Mouse (Mus musculus): ENCODE results near the gene Pnrc1. TPM values are rescaled to one million over a fixed set of nuclear protein-coding genes. Genes with fewer than 3 reads are reported as not detected.
"Not testable (repeated sequence)": the region's sequence is repeated elsewhere in the genome, so short reads cannot be mapped to it uniquely, and the experiment has no call there.

Gene Pnrc1
- total and polyA plus RNA-seq, 3 experiments: 39.8 to 170 (median 151) TPM

DNA sequence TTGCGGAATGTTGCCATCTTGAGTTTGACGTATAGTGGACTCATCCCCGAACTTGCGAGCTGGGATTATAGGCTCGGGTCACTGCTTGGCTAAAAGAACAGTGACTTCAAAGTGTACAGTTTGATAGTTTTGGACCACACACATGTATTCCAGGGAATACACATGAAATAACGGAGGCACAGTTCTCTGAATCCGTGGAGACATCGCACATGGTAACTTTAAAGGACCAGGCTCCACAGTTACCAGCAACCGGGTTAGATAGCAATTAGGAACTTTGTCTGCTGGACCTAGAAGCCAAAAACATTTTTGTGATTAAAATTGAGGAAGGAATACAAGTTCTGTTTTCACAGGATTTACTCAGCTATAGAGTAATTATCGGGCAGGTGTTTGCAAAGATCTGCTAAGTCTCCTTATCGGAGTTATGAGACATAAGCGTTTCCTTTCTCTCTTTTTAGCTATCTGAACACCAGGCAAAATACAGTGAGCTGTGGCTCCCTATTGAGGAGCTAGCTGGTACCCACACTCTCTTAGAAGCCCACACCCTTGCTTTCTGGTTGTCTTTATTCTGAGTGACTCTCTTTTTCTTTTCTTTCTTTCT is 21.0 kb upstream of the Pnrc1 start:
- intact Hi-C loops (cut with DNase I): loop anchor here (5.0 to 10.0 kb wide), 2 partner anchors 279 to 1244 kb away; partner anchors contain the start of genes Akirin2 and Ube2j1
- Histone ChIP-seq H3K79me2 (replicated peaks; ENCODE audit: control insufficient read depth, insufficient read depth, low read length) (no peaks in the 10 kb centered on the region), H3K36me3 (ENCODE audit: control insufficient read depth, insufficient read depth, low read length) (peaks cover 3% of the 10 kb centered on the region; the same call in 1 of the 2 replicates), H3K4me1 (ENCODE audit: control insufficient read depth, insufficient read depth, low read length) (no peaks in the 10 kb centered on the region; the same call in 1 of the 2 replicates), H3K27me3 (ENCODE audit: control insufficient read depth, insufficient read depth, low read length) (no peaks in the 10 kb centered on the region), H3K9ac (ENCODE audit: low read depth, low read length) (peak overlapping the region; percentile 96), H3K4me3 (peak overlapping the region; percentile 85), H3K27ac (no peak overlapping the region; the same call in 1 of the 2 replicates)
- TF ChIP-seq POLR2A (IDR thresholded peaks at IDR 0.05; ENCODE audit: insufficient read depth, low read depth, low read length) (no peak), CTCF (IDR thresholded peaks at IDR 0.05) (no peak), EP300 (IDR thresholded peaks at IDR 0.05; ENCODE audit: insufficient read depth, low read depth, low read length) (no peak)
- WGBS: 8% methylated on average over 12 of the region's 12 CpGs
- no peak for DNase-seq

DNA sequence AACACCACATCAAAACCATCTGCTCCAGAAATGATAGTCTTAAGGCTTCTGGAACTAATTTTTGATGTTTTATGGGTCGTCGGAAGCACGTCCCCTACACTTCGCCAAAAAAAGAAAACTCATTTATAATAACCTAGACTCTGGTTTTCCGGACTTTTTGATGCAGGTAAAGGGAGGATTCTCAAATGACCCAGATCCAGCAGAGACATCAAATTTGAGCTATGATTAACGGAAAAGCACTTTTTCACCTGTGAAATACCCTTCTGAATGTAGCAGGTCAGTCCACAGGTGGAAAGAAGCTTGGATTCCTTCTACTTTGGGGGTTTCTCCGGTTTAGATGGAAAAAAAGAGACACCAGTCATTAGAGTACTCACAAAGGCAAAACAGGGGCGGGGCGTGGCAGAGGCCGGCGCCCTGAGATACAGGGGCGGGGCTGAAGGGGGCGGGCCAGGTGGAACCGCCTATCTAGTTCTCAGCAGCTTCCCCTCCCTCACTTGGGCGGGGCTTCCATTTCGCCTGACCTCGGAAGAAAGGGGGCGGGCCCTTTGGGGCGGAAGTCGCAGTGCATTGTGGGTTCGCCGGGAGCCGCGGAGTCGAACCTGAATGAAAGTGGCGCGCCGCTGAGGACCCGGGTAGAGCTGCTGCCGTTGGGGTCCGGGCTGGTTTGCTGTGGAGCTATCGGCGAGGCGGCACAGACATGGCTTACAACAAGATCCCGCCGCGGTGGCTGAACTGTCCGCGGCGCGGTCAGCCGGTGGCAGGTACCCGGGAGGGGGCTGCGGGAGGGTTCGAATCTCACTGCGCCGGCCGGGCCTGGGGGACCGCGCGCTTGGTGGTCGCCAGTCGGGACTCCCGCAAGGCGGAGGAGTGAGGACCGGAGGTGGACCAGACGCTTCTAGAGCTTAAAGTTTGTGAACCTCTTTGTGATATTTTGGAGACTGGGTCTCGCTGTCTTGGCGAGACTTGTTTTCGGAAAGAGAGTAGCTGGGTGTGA is 20.1 kb upstream of the Pnrc1 start, which contains the start of gene Rngtt:
Gene Rngtt (plus strand): TSS at position 548 of the 994 bp plus-strand sequence.
- peak; percentile 97 for DNase-seq
- 4% methylated on average over 60 of the region's 60 CpGs for WGBS
- TF ChIP-seq EP300 (IDR thresholded peaks at IDR 0.05; ENCODE audit: insufficient read depth, low read depth, low read length) (no peak), CTCF (IDR thresholded peaks at IDR 0.05) (no peak), POLR2A (IDR thresholded peaks at IDR 0.05; ENCODE audit: insufficient read depth, low read depth, low read length) (peak; percentile 44; the same call in 1 of the 2 replicates)
- no peaks in the 10 kb centered on the region; the same call in 1 of the 2 replicates for H3K4me1 ChIP-seq (ENCODE audit: control insufficient read depth, insufficient read depth, low read length)
- H3K9ac ChIP-seq (ENCODE audit: low read depth, low read length): peak within 1 kb of the TSS; percentile 96
- H3K27ac ChIP-seq: peak within 1 kb of the TSS; percentile 64
- intact Hi-C loops (cut with DNase I): loop anchor here (5.0 to 10.0 kb wide), 2 partner anchors 278 to 1245 kb away; partner anchors contain the start of genes Akirin2 and Ube2j1
- H3K27me3 ChIP-seq (ENCODE audit: control insufficient read depth, insufficient read depth, low read length): no peaks in the 10 kb centered on the region
- H3K4me3 ChIP-seq: peak within 1 kb of the TSS; percentile 85
- peaks cover 3% of the 10 kb centered on the region; the same call in 1 of the 2 replicates for H3K36me3 ChIP-seq (ENCODE audit: control insufficient read depth, insufficient read depth, low read length)
- no peaks in the 10 kb centered on the region for H3K79me2 ChIP-seq (replicated peaks; ENCODE audit: control insufficient read depth, insufficient read depth, low read length)

- 65% methylated on average over 4 of the region's 4 CpGs for WGBS
- no peak for DNase-seq
- Histone ChIP-seq H3K27me3 (ENCODE audit: control insufficient read depth, insufficient read depth, low read length) (no peaks in the 10 kb centered on the region), H3K4me3 (no peak overlapping the region), H3K36me3 (ENCODE audit: control insufficient read depth, insufficient read depth, low read length) (peaks cover 3% of the 10 kb centered on the region; the same call in 1 of the 2 replicates), H3K9ac (ENCODE audit: low read depth, low read length) (no peak overlapping the region), H3K4me1 (ENCODE audit: control insufficient read depth, insufficient read depth, low read length) (no peaks in the 10 kb centered on the region; the same call in 1 of the 2 replicates), H3K27ac (no peak overlapping the region), H3K79me2 (replicated peaks; ENCODE audit: control insufficient read depth, insufficient read depth, low read length) (no peaks in the 10 kb centered on the region)
- TF ChIP-seq CTCF (IDR thresholded peaks at IDR 0.05) (no peak), POLR2A (IDR thresholded peaks at IDR 0.05; ENCODE audit: insufficient read depth, low read depth, low read length) (no peak), EP300 (IDR thresholded peaks at IDR 0.05; ENCODE audit: insufficient read depth, low read depth, low read length) (no peak)
- intact Hi-C loops (cut with DNase I): no loop called here
Observed at GRCm38 (mm10) chr4:33307146-33307545, 17.2 kb upstream of the Pnrc1 start.

GRCm38 (mm10) chr4:33303057-33303456 is 13.1 kb upstream of the Pnrc1 start:
- no peak overlapping the region for H3K9ac ChIP-seq (ENCODE audit: low read depth, low read length)
- no peaks in the 10 kb centered on the region for H3K4me1 ChIP-seq (ENCODE audit: control insufficient read depth, insufficient read depth, low read length)
- WGBS: 87% methylated on average over 1 of the region's 1 CpGs
- no peak overlapping the region for H3K4me3 ChIP-seq
- intact Hi-C loops (cut with DNase I): no loop called here
- H3K27ac ChIP-seq: no peak overlapping the region
- H3K27me3 ChIP-seq (ENCODE audit: control insufficient read depth, insufficient read depth, low read length): no peaks in the 10 kb centered on the region
- no peak for DNase-seq
- H3K79me2 ChIP-seq (replicated peaks; ENCODE audit: control insufficient read depth, insufficient read depth, low read length): no peaks in the 10 kb centered on the region
- TF ChIP-seq EP300 (IDR thresholded peaks at IDR 0.05; ENCODE audit: insufficient read depth, low read depth, low read length) (no peak), CTCF (IDR thresholded peaks at IDR 0.05) (no peak), POLR2A (IDR thresholded peaks at IDR 0.05; ENCODE audit: insufficient read depth, low read depth, low read length) (no peak)
- no peaks in the 10 kb centered on the region for H3K36me3 ChIP-seq (ENCODE audit: control insufficient read depth, insufficient read depth, low read length)

GRCm38 (mm10) chr4:33300891-33301665 is 11.1 kb upstream of the Pnrc1 start:
- H3K27me3 ChIP-seq (ENCODE audit: control insufficient read depth, insufficient read depth, low read length); H3K4me1 ChIP-seq (ENCODE audit: control insufficient read depth, insufficient read depth, low read length); H3K36me3 ChIP-seq (ENCODE audit: control insufficient read depth, insufficient read depth, low read length); H3K4me3 ChIP-seq; intact Hi-C loops (cut with DNase I); H3K9ac ChIP-seq (ENCODE audit: low read depth, low read length); H3K79me2 ChIP-seq (replicated peaks; ENCODE audit: control insufficient read depth, insufficient read depth, low read length); DNase-seq; H3K27ac ChIP-seq: not testable (repeated sequence)
- 86% methylated on average over 6 of the region's 6 CpGs for WGBS

All from heart, adult 2 months (tissue).